Mouse (Mus musculus) left cerebral cortex, postnatal 36 days (tissue): ENCODE data around the gene Rufy4. TPM values are rescaled to one million over a fixed set of nuclear protein-coding genes. Genes with fewer than 3 reads are reported as not detected.
"Not testable (repeated sequence)": the region's sequence is repeated elsewhere in the genome, so short reads cannot be mapped to it uniquely, and the experiment has no call there.

Source experiments
- DNase-seq, 2 experiments: peaks; one replicate each; pipeline ENCODE4 v3.0.0; 2021 to 2022; ENCODE audit warnings: low spot score in 2 of 2, mixed read lengths in 1 of 2
- intact Hi-C: fragments of 180-260 bp; cut with DNase I; formaldehyde crosslinking; loops from one replicate; pipeline ENCODE4 v1.15.1; 2025
- total RNA-seq, 2 experiments: library from RNA; stranded (reverse); gene quantifications; 2 replicates each; pipeline ENCODE4 v1.2.3; 2021

Gene Rufy4
- total RNA-seq, 2 experiments from 2014 or later = not detected

DNA sequence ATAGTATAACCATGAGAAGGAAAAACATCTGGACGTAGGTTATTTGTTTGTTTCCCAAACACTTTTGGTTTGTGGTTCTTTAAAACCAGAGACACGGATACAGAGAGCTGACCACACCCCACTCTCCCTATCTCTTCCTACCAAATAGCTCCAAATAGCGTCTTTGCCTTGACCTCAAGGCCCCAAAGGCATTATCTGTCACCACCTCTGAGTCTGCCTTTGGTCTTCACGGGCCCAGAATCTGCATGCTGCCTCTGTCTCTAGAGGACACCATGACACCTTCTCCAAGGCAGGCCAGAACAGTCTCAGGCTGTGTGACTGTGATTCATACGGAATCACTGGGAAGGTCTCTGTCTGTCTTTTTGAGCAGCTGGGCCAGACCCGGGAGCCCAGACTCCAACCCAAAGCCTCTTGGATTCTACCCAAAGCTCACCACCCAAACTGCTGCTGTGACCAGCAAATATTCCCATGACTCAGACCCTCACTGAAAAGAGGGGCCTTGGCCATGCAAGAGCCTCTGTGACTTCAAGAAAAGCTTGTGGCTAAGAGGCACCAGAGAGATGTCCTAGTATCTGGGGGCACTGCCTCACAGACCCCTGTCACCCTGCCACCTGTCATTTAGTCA is 10.1 kb downstream of the Rufy4 start:
- intact Hi-C loops = no loop called here
- no peak for DNase-seq

DNA sequence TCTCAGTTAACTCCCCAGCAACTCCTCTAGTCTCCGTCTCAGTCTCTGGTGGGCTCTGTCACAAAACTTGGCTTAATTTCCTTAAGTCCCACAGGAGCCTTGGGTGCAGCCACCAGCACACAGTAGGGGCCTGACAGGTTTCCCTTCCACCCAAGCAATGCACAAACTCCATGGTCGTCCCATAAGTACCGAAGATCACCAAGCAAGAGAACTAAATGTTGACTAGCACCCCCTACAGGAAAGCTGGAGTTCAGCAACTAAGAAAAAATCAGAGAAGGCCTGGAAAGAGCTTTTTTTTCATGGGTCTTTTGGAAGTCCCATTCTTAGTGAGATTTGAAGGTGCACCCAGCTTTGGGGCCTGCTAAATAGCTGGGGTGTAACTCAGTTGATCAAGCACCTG is 14.1 kb downstream of the Rufy4 start:
- no peak for DNase-seq
- intact Hi-C loops = no loop called here

DNA sequence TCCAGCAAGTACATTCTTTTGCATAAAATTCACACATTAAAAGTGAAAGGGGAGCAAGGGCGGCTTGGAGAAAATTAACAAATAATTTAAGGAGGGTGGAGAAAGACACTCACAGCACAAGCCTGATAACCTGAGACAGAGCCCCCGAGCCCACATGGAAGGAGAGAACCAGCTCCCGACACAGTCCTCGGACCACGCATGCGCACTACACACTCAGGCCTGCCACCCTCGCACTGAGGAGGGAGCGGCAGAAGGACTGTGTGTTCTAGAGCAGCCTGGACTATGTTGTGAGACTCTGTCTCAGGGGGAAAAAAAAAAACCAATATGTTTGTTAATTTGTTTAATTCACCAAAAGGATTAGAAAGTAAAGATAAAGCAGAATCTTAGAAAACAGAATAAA is 16.4 kb downstream of the Rufy4 start:
- intact Hi-C loops = no loop called here

DNA sequence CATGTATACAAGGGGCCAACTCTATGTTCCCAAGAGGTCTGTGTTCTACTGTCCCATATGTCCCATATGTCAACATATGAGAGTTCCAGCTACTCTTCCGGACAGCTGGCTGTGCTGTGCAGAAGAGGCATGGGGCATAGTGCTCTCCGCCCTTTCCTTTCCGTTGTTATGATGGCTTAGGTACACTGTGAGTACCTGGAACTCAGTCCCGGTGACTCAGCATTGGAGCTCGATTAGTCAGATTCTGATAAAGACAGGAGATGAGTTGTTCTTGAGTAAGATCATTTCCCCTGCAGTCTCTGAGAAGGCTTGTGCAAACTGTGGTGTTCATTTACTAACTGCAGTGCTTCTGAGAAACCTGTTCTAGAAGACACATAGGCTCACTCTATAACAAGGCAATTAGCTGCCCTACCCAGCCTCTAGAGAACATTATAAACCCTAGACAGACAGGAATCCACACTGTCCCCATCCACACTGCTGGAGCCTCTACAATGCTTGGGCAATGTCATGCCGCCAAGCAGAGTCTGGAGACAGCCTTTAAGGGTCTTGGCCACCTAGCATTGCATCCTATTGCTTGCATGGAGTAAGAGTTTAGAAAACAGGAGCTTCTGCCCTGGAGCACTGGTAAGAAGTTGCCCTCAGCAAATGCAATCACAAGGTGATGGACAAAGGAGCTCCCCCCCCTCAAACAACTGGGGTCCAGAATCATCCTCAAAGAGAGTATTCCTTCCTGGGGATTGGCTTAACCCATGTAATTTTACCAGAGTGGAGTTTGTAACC is 24.0 kb downstream of the Rufy4 start:
- no peak for DNase-seq
- intact Hi-C loops = no loop called here

More for the DNA sequence above, 16.4 kb downstream of the Rufy4 start:
- no peak for DNase-seq

DNA sequence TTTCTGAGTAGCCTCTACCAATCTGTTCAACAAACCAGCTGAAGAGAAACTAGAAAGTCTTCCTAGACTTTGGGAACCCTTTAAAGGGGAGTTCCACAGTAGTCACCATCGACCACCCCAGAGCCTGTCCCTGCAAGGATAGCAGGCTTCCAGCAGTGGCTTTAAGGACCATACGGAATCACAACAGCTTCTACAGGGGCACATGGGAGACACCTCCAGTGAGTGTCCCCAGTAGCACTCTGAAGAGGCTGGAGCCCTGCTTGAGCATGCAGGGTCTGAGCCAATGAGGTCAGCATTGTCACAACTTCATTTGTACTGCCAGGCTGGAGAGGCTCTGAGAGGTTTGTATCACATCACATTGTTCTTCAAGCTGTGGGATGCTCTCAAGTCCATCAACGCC is 24.8 kb downstream of the Rufy4 start:
- no peak for DNase-seq
- intact Hi-C loops = no loop called here

DNA sequence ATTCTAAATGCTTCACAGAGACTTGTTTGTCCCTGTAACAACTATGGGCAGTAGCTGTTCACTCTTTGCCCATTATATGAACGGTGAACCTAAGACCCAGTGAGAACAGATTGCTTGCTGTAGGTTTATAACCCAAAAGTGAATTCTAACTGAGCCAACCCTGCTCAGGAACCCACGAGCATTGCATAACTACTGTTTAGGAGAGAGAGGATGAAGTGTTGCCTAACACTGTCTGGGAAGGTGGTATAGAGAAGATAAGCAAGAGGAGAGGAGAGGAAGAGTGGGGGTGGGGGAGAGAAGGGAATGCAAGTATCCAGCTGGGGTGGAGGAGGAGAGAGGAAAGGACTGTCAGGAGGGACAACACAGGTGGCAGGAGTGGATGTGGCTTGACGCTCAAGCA is 25.8 kb downstream of the Rufy4 start:
- DNase-seq = no peak

DNA sequence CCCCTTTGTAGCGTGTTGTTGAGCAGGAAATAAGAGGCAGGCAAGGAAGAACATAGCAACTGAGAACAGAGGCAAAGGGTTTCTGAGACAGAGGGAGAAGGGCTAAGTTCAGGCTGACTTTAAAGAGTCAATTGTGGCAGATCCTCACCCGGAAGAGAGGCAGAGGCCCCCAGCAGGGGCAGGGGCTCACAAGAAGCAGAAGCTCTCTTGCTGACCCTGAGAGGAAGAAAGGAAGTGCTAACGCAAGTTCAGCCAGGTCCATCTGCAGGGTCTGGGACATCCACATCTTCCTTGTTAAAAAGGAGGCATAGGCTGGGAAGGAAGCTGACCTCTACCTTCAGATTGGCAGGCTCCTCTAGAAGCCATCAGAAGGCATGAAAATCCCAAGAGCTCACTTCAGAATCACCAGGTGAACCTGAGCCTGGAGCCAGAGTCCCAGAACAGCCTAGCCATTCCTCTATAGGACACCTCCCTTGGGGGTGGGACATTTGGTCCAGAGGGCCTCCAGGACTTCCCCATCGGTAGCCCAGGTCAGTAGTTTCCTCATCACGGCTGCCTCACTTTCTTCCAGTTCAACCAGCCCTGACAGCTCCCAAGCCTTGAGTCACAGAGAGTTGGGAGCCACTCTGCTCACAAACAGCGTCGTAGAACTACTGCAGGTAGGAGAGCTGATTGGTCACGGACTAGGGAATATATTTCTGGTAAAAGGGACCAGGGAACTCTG is 28.3 kb downstream of the Rufy4 start, which contains the start of gene Cxcr2:
TSS of gene Cxcr2 (plus strand) at position 529 of the 724 bp plus-strand sequence.
- intact Hi-C loops = no loop called here
- DNase-seq = no peak

More for the DNA sequence above, 25.8 kb downstream of the Rufy4 start:
- intact Hi-C loops = no loop called here

DNA sequence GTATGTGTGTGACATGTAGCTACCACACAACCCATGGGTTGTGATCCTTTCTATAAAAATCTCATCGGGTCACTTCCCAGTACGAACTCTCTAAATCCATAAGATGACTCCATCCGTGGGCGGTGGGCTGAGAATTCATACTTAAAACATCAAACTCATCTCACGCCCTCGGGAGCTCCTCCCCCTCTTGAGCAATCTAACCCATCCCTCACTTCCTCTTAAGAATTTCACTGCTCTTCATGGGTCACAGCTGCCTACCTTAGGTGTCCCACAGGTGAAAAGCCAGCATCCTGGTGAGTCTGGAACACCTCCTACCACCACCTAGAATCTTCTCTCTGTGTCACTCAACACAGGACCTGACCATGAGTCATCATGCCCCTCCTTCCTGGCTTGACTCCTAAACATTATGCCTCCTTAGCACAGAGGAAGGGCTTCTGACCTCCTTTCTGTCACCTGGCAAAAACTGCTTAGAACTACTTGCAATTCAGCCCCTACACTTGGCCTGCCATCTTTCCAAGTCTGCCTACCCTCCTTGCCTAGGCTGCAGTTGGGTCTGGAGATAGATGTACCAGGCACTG is 30.2 kb downstream of the Rufy4 start:
- intact Hi-C loops = no loop called here
- DNase-seq = no peak

DNA sequence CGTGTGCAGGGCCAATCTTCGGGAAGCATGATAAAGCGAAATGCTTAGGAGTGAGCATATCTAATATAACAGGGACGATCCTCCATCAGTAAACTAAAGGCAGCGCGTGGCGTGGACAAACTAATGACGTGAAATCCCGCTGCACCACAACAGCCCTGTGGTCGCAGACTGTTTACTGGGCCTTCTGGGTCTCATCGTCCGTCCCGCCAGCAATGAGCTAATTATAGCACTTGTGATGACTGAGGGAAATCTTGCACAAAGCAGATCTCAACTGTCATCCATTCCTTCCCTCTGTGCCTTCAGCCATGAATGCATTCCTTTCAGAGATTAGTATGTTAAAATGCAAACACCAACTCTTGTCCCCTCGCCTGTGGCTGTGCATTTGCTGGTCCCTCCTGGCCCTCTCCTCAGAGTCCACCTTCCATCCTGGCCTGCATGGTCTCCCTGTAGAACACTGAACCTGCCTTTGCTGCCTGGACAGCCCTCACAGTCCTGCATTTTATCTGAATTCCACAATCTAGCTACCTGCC is 31.1 kb downstream of the Rufy4 start:
- intact Hi-C loops = no loop called here
- no peak for DNase-seq

DNA sequence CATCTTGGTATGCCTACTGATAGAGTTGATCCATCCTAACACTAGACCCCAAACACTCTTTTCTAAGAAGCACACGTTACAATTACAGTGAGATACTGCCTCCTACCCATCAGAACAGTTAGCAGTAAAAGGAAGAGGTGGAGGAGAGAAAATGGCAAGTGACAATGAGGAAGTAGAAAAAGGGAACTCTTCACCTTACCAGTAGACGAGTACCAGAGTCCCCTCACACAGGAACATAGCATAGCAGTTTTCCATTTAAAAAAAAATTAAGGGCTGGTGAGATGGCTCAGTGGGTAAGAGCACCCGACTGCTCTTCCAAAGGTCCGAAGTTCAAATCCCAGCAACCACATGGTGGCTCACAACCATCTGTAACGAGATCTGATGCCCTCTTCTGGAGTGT is 34.3 kb downstream of the Rufy4 start:
- intact Hi-C loops, DNase-seq: not testable (repeated sequence)

DNA sequence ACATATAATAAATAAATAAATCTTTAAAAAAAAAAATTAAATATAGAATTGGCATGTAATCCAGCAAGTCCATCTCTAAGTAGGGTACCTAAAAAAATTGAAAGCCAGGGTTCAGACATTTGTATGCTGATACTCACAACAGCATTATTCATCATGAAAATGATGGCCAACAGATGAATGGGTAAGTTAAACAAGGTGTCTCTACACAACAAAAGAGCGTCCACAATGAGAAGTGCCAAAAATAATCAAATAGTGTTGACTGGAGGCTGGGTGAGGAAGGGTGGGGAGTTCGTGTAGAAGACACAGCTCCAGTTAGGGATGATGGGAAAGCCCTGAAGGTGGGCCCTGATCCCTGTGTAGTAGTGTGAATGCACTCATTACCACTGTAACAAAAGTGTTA is 34.7 kb downstream of the Rufy4 start:
- intact Hi-C loops = no loop called here
- no peak for DNase-seq

DNA sequence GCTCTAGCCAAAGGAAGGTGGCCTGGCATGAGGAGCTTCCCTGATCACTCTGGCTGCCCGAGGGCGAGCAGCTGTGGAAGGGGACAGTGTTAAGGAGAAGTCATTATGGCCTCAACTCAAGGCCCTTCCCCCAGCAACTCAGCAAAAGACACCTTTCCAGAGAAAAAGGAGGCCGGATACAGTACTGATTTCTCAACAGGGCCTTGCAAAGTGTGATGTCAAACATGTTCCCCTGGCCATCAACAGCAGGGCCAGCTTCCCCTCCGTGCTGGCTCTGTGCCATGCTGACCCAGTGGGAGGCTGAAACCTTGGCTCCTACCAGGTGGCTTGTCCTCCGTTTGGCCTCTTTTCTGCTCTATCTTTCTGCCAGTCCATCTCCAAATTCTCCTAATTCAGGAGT is 41.8 kb downstream of the Rufy4 start:
- intact Hi-C loops = no loop called here

DNA sequence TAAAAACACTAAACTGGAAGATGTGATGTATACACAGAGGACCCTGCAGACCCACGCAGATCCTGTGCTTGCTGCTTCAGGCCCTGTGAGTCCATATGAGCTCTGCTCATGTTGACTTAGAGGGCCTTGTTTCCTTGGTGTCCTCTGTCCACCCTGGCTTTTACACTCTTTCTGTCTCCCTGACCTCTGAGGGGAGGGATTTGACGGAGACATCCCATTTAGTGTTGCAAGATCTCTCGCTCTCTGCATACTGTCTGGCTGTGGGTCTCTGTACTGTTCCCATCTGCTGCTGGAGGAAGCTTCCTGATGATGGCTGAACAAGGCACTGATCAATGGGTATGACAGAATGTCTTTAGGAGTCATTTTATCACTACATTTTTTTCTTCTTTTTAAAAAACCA is 44.4 kb downstream of the Rufy4 start:
- no peak for DNase-seq
- intact Hi-C loops = no loop called here

More for the DNA sequence above, 41.8 kb downstream of the Rufy4 start:
- DNase-seq = no peak

DNA sequence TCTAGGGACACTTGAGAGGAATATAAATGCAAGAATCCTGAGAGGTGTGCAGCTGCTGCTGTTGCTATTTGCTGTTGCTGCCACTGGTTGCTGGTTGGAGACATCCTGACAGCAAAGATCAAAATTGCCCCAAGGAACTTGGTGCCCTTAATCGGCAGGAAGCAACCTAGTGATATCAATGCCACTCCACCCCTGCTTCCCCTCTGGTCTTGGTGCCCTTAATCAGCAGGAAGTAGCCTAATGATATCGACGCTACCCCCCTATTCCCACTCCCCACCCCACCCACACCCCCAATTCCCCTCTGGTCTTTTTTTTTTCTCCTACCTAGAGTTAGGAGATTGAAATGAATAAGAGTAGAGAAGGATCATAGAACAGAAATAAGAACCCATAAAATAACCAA is 47.4 kb downstream of the Rufy4 start:
- intact Hi-C loops = no loop called here
- DNase-seq = no peak

DNA sequence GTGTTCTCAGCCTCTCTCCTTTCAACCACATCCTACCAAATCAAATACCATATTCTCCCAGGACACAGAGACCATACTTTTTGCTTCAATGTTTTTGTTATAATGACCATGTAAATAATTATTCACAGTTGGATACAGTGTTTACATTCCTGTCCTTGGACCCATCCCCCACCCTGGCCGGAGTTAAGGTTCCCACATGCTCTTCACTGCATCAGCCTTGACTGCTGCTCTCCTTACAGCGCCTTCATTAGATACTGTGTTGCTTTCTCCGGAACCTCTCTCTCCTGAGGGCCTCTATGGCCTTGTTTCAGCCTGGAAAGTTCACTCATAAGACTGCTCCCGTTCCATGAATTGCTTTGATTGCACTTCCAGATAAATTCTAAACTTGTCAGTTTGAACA is 50.4 kb downstream of the Rufy4 start:
- intact Hi-C loops = no loop called here
- no peak for DNase-seq

DNA sequence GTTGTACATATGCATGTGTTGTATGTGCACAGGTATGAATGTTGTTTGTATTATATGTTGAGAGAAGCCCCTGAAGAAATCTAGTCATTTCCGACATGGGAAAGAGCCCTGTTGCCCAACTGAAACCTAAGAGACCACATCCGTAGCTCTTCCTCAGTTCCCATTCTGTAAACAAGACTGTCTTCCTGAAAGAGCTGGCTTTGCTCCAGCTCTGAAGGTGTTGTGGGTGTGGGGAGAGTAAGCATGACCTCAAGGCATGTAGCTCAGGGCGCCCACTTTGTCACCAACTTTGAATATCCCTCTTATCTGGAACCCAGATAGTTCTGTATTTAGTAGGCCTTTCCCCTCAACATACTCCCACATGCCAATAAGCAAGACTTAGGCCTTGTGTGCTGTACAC is 53.3 kb downstream of the Rufy4 start:
- intact Hi-C loops = no loop called here

DNA sequence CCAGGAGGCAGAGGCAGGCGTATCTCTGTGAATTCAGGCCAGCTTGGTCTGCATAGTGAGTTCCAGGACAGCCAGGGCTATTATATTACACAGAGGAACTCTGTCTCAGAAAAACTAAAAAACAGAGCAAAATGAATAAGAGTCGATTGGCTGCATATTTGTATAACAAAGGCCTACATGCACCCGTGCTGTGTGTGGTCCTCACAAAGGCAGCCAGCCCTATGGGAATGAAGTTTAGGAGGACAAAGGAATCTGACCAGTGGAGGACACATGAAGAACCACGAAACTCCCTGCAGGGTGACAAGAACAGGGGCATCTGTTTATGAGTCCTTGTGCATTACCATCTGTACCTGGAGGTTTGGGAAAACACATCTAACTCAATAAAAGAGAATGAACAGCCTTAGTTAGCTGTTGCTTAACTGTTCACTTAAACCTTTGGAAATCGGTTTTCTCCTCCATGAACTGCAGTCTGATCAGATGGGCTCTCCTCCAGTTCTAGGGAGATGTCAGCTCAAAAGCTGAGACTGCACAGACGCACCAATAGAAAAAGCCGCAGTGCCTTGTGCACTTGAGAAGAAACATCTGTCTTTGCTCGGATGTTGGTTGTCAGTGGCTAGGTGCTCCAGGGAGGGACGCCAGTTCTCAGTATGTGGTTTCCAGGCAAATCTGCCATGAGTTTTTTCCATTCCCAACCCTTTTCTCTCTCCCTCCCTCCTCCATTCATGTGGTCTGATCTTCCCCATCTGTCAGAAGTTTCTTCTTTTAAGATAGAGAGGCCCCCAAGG is 54.5 kb downstream of the Rufy4 start:
- DNase-seq = no peak

More for the DNA sequence above, 53.3 kb downstream of the Rufy4 start:
- no peak for DNase-seq

DNA sequence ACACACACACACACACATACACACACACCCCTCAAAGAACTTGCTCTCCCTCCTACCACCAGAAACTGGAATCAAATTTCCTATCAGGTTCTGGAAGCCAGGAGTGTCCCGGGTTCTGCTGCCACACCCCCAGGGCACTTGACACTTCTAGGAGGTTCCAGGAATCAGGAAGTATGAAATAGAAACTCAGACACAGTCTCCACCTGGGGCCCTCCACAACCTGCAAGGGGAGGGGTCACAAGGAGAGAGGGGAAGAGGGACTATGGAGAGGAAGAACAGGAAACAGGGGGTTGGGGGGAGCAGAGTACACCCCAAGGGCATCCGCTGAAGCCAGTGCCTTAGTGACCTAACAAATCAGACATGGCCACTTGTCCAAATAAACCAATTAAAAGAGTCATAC is 56.1 kb downstream of the Rufy4 start:
- intact Hi-C loops = no loop called here
- no peak for DNase-seq

More for the DNA sequence above, 54.5 kb downstream of the Rufy4 start:
- intact Hi-C loops = no loop called here

DNA sequence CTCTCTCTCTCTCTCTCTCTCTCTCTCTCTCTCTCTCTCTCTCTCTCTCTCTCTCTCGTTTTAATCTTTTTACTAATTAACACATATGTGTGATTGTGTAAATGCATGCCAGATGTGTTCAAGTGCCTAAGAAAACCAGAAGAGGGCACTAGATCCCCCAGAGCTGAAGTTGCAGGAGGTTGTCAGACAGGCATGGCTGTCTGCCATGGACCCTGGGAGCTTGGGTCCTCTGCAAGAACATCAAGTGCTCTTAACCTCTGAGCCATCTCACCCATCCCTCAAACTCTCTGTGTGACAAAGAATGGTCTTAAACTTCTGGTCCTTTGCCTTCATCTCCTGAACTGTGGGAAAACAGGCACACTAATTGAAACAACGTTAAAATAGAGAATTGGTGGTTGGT is 57.7 kb downstream of the Rufy4 start:
- intact Hi-C loops = no loop called here
- no peak for DNase-seq
